Mouse (Mus musculus): ENCODE measurements around the gene Eif2s2. TPM values are rescaled to one million over a fixed set of nuclear protein-coding genes. Genes with fewer than 3 reads are reported as not detected.

Eif2s2 gene
- total and polyA plus RNA-seq, 3 experiments: 126 to 276 (median 269) TPM

DNA sequence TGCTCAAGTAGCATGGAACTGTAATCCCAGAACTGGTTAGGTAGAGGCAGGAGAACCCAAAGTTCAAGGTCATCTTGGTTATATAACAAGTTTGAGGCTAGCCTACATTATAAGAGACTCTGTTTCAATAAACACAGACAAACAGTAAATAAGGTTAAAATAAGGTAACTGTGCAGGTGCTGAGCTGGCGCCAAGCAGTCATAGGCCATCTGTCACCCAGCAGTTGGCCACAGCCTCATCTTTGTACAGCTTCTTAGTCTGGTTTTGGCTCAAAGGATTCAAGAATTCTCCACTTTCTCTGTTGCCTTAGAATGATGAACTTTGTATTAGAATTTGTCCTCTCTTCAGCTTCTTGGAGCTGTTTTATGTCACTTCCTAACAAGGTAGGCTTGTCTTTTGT is 24.6 kb downstream of the Eif2s2 start:
- TF ChIP-seq POLR2A (IDR thresholded peaks at IDR 0.05; ENCODE audit: low read depth, low read length) (no peak), JUND (conservative IDR thresholded peaks at IDR 0.05; ENCODE audit: low read depth, low read length) (no peak), MAFK (IDR thresholded peaks at IDR 0.05; ENCODE audit: insufficient replicate concordance, low read length) (no peak), USF2 (conservative IDR thresholded peaks at IDR 0.05; ENCODE audit: low read depth, low read length) (no peak), IRF4 (IDR thresholded peaks at IDR 0.05; ENCODE audit: low read depth, low read length) (no peak), PAX5 (IDR thresholded peaks at IDR 0.05; ENCODE audit: low read length) (no peak), MEF2A (IDR thresholded peaks at IDR 0.05; ENCODE audit: borderline replicate concordance, low read depth, low read length) (no peak), EP300 (IDR thresholded peaks at IDR 0.05; ENCODE audit: low read length) (no peak), CHD2 (IDR thresholded peaks at IDR 0.05; ENCODE audit: low read length) (no peak), ETS1 (conservative IDR thresholded peaks at IDR 0.05; ENCODE audit: low read depth, low read length) (no peak), RCOR1 (conservative IDR thresholded peaks at IDR 0.05; ENCODE audit: low read depth, low read length) (no peak), GABPA (IDR thresholded peaks at IDR 0.05; ENCODE audit: insufficient replicate concordance, low read depth, low read length) (no peak), JUN (IDR thresholded peaks at IDR 0.05; ENCODE audit: insufficient read depth, low read depth, low read length) (no peak), MAZ (IDR thresholded peaks at IDR 0.05; ENCODE audit: low read depth, low read length) (no peak), RAD21 (IDR thresholded peaks at IDR 0.05; ENCODE audit: low read depth, low read length) (no peak), MYC (IDR thresholded peaks at IDR 0.05; ENCODE audit: low read depth, low read length) (no peak), CHD1 (IDR thresholded peaks at IDR 0.05; ENCODE audit: low read depth, low read length) (no peak), ZMIZ1 (IDR thresholded peaks at IDR 0.05; ENCODE audit: low read depth, low read length) (no peak), TCF12 (IDR thresholded peaks at IDR 0.05; ENCODE audit: low read depth, low read length) (no peak), MXI1 (IDR thresholded peaks at IDR 0.05; ENCODE audit: low read depth, low read length) (no peak)
- Histone ChIP-seq H3K4me1 (ENCODE audit: control insufficient read depth in 1 of 2, insufficient read depth in 2 of 2) (no peaks in the 10 kb centered on the region), H3K9ac (ENCODE audit: insufficient read depth, low read depth) (no peak overlapping the region), H3K9me3 (replicated peaks; ENCODE audit: low read length) (no peaks in the 10 kb centered on the region), H3K79me2 (replicated peaks; ENCODE audit: control insufficient read depth, extremely low read depth, insufficient read depth, poor library complexity, severe bottlenecking) (0 out of 2 replicates have a peak, but pooled peaks cover 1% of the 10 kb centered on the region), H3K27me3 (replicated peaks) (no peaks in the 10 kb centered on the region), H3K4me3 (replicated peaks in 1 of 3; ENCODE audit: low read depth in 2 of 3, low read length in 2 of 3, poor library complexity in 1 of 3) (no peak overlapping the region), H3K4me2 (ENCODE audit: insufficient read depth, low read depth, poor library complexity, severe bottlenecking) (no peak overlapping the region), H3K27ac (ENCODE audit: insufficient read depth, low read depth) (no peak overlapping the region), H3K36me3 (replicated peaks in 1 of 2; ENCODE audit: control insufficient read depth in 1 of 2, insufficient read depth in 1 of 2, low read length in 1 of 2) (peaks cover 75 to 90% of the 10 kb centered on the region in 2 experiments)
- dilution Hi-C loops (cut with MboI; ENCODE audit: extremely low pct_ligation_motif_present, extremely low pct_unique_long_range_greater_than_20kb, low sequenced_read_pairs) (no loop called here), in situ Hi-C loops (cut with MboI; ENCODE audit: low pct_ligation_motif_present, low pct_unique_long_range_greater_than_20kb, low sequenced_read_pairs) (no loop called here)
- no peak for DNase-seq (ENCODE audit: extremely low read depth)

DNA sequence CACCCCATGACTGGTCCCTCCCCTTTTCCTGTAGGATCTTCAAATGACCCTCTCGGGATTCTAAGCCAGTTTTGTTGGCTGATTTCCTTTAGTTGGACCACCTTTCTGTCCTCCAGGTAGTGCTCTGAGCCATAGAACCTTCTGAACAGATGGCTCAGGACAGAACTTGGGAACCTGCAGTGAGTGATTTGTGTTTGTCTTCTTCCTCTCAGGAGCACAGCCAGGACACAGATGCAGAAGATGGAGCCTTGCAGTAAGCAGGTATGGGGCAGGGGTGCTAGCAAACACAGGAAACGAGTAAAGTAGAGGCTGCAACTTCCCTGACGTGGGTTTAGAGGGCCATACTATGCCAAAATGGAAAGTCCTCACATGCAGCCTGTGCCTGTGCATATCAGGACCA is 27.0 kb downstream of the Eif2s2 start:
- peaks cover 67 to 92% of the 10 kb centered on the region in 2 experiments for H3K36me3 ChIP-seq (replicated peaks in 1 of 2; ENCODE audit: control insufficient read depth in 1 of 2, insufficient read depth in 1 of 2, low read length in 1 of 2)

More for the DNA sequence above, 27.0 kb downstream of the Eif2s2 start:
- dilution Hi-C loops (cut with MboI; ENCODE audit: extremely low pct_ligation_motif_present, extremely low pct_unique_long_range_greater_than_20kb, low sequenced_read_pairs): no loop called here
- in situ Hi-C loops (cut with MboI; ENCODE audit: low pct_ligation_motif_present, low pct_unique_long_range_greater_than_20kb, low sequenced_read_pairs): no loop called here
- Histone ChIP-seq H3K79me2 (replicated peaks; ENCODE audit: control insufficient read depth, extremely low read depth, insufficient read depth, poor library complexity, severe bottlenecking) (no peaks in the 10 kb centered on the region), H3K4me2 (ENCODE audit: insufficient read depth, low read depth, poor library complexity, severe bottlenecking) (no peak overlapping the region), H3K4me1 (ENCODE audit: control insufficient read depth in 1 of 2, insufficient read depth in 2 of 2) (no peaks in the 10 kb centered on the region), H3K9ac (ENCODE audit: insufficient read depth, low read depth) (no peak overlapping the region), H3K27me3 (replicated peaks) (no peaks in the 10 kb centered on the region), H3K4me3 (replicated peaks in 1 of 3; ENCODE audit: low read depth in 2 of 3, low read length in 2 of 3, poor library complexity in 1 of 3) (no peak overlapping the region), H3K27ac (ENCODE audit: insufficient read depth, low read depth) (no peak overlapping the region), H3K9me3 (replicated peaks; ENCODE audit: low read length) (no peaks in the 10 kb centered on the region)
- no peak for DNase-seq (ENCODE audit: extremely low read depth)
- TF ChIP-seq E2F4 (IDR thresholded peaks at IDR 0.05; ENCODE audit: insufficient replicate concordance, low read depth, low read length) (no peak), GABPA (IDR thresholded peaks at IDR 0.05; ENCODE audit: insufficient replicate concordance, low read depth, low read length) (no peak), ZC3H11A (IDR thresholded peaks at IDR 0.05; ENCODE audit: low read depth, low read length) (no peak), POLR2A (IDR thresholded peaks at IDR 0.05; ENCODE audit: low read depth, low read length) (no peak), MAZ (IDR thresholded peaks at IDR 0.05; ENCODE audit: low read depth, low read length) (no peak), ZNF384 (IDR thresholded peaks at IDR 0.05; ENCODE audit: low read depth, low read length) (no peak)
